Mouse (Mus musculus): Measurements from ENCODE around the gene Sim2.
A peak's percentile ranks its signal among the peaks of the same experiment; 100 is the strongest.

Gene Sim2

GRCm38 (mm10) chr16:94097724-94098455 lies 13.2 kb downstream of the Sim2 start:
- DNase-seq, result no peak

GRCm38 (mm10) chr16:94113160-94113559 lies 28.4 kb downstream of the Sim2 start:
- no peak for DNase-seq

- DNase-seq, result no peak
Measured at GRCm38 (mm10) chr16:94114693-94115092, 30.0 kb downstream of the Sim2 start.

- no peak for DNase-seq
Measured at GRCm38 (mm10) chr16:94117333-94117732, 32.6 kb downstream of the Sim2 start.

DNA sequence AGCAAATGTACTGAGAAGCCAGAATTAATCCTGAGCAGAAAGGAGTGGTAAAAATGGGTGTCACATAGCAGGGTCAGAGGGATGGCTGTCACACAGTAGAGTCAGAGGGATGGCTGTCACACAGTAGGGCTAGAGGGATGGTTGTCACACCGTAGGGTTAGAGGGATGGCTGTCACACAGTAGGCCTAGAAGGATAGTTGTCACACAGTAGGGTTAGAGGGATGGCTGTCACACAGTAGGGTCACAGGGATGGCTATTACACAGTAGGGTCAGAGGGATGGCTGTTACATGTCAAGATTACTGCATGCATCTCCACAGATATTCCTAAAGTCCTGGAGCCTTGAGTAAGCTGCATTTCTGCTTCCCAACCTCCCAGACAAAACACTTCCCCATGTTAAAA lies 33.7 kb downstream of the Sim2 start:
- no peak for DNase-seq

- no peak for DNase-seq
Measured at GRCm38 (mm10) chr16:94122347-94122746, 37.6 kb downstream of the Sim2 start.

DNA sequence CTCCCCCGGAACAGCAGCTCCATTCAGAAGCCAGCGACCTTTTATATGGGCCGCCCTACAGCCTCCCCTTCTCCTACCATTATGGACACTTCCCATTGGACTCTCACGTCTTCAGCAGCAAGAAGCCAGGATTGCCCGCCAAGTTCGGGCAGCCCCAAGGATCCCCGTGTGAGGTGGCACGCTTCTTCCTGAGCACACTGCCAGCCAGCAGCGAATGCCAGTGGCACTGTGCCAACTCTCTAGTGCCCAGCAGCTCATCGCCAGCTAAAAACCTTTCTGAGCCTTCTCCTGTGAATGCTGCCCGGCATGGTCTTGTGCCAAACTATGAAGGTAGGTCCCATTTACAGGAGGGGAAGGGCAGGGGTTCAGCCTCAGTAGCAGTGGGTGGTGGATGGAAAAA lies 38.5 kb downstream of the Sim2 start:
- peak; percentile 44 to 58 for DNase-seq

DNA sequence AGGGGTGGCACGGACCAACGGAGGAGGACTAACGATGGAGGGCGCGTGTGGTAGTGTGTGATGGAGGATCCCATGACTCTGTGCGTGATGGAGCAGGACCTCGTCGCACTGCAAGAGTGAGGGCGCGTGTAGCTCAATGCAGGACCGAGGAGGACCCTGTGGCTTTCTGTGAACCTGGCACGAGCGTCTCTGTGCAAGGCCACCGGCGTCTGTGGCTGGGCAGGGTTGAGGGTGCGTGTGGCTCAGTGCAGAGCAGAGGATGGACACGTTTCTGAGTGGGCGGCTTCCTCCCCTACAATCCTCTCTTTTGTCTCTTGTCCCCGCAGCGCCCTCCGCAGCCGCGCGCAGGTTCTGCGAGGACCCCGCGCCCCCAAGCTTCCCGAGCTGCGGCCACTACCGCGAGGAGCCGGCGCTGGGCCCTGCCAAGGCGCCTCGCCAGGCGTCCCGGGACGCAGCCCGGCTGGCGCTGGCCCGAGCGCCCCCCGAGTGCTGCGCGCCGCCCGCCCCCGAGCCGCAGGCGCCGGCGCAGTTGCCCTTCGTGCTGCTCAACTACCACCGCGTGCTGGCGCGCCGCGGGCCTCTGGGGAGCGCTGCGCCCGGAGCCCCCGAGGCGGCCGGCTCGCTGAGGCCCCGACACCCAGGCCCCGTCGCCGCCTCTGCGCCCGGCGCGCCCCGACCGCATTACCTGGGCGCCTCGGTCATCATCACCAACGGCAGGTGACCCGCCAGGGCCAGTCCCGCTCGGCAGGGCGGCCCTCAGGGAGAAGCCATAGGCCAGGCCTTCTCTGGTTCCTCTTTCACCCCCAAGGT lies 40.6 kb downstream of the Sim2 start:
- peak in 1 of 2 experiments; percentile 10 for DNase-seq

- no peak for DNase-seq
Measured at GRCm38 (mm10) chr16:94126200-94126599, 41.5 kb downstream of the Sim2 start.

- DNase-seq, result no peak
Measured at GRCm38 (mm10) chr16:94128236-94128835, 43.6 kb downstream of the Sim2 start.

- DNase-seq, result no peak
Measured at GRCm38 (mm10) chr16:94134218-94134617, 49.5 kb downstream of the Sim2 start.

DNA sequence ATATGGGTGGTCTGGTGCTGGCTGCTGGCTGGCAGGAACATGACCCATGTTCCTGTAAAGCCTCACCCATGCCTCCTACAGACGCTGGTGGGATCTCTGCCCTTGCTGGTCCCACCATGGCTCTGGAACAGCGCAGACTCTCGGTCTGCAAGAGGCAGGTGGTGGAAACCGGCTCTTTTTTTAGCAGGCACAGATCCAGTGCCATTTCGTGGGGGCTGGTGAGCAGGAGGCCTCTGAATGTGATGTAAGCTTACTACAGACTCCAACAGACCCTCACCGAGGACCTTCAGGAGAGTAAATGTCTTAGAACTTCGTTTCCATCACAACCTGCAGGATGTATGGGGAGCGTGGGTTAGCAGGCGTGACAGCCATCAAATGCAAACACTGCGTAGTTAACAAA lies 56.0 kb downstream of the Sim2 start:
- no peak for DNase-seq

DNA sequence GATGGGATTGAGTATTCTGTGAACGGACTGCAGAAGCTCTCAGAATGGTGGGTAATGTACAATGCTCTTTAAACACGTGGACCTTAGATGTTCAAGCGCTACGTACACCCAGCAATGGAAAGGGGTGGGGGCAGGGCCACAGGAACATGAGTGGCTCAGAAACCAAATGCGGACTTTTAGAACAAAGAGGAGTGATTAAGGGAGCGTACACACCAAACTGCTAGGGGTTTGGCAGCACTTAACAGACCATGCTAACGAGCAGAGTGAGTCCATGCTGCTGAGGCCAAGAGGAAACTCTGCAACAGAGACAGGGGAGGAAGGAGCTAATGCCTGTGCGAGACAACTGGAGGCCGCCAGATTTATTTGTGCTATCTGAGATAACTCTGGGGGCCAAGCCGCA lies 58.6 kb downstream of the Sim2 start:
- no peak for DNase-seq

DNA sequence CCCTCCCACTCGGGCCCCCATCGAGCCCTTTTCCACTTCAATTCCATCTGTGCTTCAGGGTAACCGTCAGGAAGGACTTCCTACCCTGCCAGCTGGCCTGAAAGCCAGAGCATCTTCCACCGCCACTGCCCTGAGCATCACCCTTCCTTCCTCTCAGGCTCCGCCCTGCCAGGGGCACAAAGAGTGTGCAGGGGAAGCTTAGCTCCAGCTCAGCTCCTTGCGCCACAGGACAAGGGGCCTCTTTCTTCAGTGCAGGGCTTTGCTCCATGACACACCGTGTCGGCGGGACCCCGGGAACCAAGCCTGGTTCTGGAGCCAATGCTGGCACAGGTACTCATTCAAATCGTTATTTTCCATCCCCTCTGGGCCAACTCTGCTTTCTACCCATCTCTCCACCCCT lies 63.4 kb downstream of the Sim2 start:
- DNase-seq, result peak; percentile 20 to 23

- no peak for DNase-seq
Measured at GRCm38 (mm10) chr16:94150125-94151103, 65.7 kb downstream of the Sim2 start.

- DNase-seq, result peak; percentile 78 to 84
Measured at GRCm38 (mm10) chr16:94155041-94155653, 70.4 kb downstream of the Sim2 start.

DNA sequence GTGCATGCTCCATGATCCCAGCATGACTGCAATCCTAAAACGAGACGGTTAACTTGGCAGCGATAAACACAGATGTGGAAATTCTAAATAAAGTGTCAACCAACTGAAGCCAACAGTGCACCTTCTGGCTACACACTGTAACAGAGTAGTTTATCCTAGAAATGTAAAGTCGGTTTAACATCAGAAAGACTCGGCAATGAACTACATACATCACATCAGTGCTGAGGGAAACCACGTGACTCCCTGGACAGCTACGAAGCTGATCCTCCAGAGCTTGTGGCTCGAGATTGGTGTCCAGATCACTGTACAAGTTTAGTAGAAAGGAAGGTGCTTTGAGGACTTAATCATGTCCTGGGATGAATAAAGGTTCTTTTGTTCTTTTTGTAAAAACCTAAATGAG lies 73.1 kb downstream of the Sim2 start:
- no peak for DNase-seq

DNA sequence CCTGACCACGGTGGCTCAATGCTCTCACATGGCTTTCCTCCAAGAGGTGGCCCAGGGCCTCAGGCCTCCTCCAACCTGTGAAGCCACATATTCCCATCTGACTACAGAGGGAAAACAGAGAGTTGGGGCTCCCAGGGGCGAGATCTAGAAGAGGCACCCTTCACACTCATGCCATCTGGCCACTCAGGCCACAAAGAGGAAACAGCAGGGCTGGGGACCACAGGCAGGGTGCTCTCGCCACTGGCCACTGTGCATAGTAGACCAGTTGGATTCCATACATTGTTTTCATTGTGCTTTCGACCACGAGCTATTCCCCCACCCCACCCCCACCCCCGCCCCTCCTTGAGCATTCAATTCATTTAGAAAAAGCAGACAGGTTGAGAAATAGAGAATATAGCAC lies 77.3 kb downstream of the Sim2 start:
- no peak for DNase-seq

DNA sequence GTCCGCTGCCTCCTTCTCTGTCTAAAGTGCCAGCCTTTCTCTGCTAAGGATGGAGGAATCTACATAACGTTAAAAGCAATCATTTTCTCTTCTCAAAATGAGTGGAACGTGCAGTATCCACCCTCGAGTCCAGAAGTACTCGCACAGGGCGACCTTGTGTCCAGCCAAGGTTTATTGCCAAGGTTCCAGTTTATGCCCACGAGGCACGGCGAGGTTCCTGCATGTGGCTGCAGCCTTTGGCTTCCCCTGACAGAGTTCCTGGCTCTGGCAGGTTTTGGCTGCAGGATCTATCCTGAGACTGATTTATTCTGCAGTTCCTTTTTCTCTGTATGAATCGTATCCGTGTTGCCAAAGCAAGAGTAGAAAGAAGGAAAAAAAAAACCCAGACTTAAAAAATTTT lies 78.3 kb downstream of the Sim2 start:
- DNase-seq, result peak; percentile 37 to 53

- DNase-seq, result no peak
Measured at GRCm38 (mm10) chr16:94164236-94164635, 79.5 kb downstream of the Sim2 start.

- DNase-seq, result no peak
Measured at GRCm38 (mm10) chr16:94164978-94165377, 80.2 kb downstream of the Sim2 start.

Measured in cerebellum, adult 18-20 months (tissue).